Mouse (Mus musculus): ENCODE measurements around the gene Ugt2a1. TPM values are rescaled to one million over a fixed set of nuclear protein-coding genes. Genes with fewer than 3 reads are reported as not detected.
"Not testable (repeated sequence)": the region's sequence is repeated elsewhere in the genome, so short reads cannot be mapped to it uniquely, and the experiment has no call there.

Ugt2a1 gene
- polyA plus RNA-seq, 1 experiment from 2014 or later, result not detected

DNA sequence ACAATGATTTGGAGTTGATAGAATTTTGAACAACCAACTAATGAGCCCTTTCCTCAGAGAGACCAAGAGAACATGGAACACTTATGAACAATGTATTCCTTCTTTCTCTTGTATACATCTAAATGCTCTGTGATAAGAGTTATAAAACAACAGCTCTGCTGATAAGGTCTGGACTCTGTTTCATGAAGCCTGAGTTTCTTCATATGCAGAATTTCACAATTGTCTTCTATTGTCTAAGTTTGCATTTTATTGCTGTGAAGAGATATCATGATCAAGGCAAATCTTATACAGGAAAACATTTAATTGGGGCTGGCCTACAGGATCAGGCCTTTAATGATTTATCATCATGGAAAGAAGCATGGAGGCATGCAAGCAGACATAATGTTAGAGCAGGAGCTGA is 33.0 kb downstream of the Ugt2a1 start:
- no peaks in the 10 kb centered on the region for H3K36me3 ChIP-seq
- H3K9me3 ChIP-seq, result no peaks in the 10 kb centered on the region
- no peak for ATAC-seq (ENCODE audit: insufficient read depth, low FRiP score, low read depth)
- no peak overlapping the region for H3K4me3 ChIP-seq (replicated peaks)
- H3K4me1 ChIP-seq, result no peaks in the 10 kb centered on the region
- no peak overlapping the region for H3K9ac ChIP-seq
- no peak overlapping the region for H3K27ac ChIP-seq
- no peaks in the 10 kb centered on the region for H3K27me3 ChIP-seq (replicated peaks)
- H3K4me2 ChIP-seq, result no peak overlapping the region

DNA sequence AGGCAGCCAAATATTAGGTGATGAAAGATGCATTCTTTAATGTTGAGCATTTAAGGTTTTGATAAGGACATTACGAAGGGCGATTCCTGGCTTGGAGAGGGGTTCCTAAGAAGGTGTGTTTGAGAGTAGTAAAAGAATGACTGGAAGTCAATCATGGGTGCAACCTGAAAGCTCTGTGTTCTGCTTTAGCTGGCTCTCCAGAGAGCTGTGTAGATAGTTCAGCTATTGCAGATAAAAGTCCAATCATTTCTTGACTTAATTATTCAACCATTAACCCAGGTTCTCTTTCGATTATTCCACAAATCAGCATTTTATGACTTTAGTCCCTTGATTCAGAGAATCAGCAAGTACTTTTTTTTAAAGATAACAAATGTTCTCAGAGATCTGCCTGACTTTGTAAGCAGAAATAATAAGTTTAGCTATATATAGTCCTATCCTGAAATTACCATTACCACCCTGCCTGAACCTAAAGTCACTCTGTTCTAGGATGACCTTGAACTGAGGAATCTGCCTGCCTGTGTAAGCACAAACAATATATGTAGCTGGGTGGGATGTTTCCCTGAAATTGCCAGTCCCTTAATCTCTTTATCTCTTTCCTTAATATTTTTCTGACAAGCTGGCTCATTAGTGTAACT is 34.3 kb downstream of the Ugt2a1 start:
- ATAC-seq (ENCODE audit: insufficient read depth, low FRiP score, low read depth), result no peak
- WGBS, result 80% methylated on average over 3 of the region's 3 CpGs
- no peak overlapping the region for H3K27ac ChIP-seq
- no peaks in the 10 kb centered on the region for H3K4me1 ChIP-seq
- no peaks in the 10 kb centered on the region for H3K27me3 ChIP-seq (replicated peaks)
- H3K9me3 ChIP-seq, result no peaks in the 10 kb centered on the region
- no peak overlapping the region for H3K4me2 ChIP-seq
- no peak overlapping the region for H3K4me3 ChIP-seq (replicated peaks)
- H3K36me3 ChIP-seq, result no peaks in the 10 kb centered on the region
- H3K9ac ChIP-seq, result no peak overlapping the region

DNA sequence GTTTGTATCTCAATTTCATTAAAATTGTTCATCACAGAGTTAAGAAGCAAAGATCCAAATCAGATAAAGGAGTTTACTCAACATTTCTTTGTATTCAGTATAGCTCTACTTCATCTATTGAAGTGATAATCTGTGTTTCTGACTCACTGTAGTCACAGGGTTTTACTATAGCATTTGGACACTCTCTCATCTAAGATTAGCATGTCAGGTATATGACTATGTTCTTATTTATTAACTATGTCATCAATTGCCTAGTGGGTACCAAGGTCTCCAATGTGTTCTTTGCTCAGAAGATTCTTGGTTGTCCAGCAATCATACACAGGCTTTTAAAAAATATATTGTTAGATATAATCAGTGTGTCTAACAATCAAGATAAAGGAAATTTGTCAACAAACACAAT is 35.2 kb downstream of the Ugt2a1 start:
- Histone ChIP-seq H3K9me3 (no peaks in the 10 kb centered on the region), H3K36me3 (no peaks in the 10 kb centered on the region), H3K27me3 (replicated peaks) (no peaks in the 10 kb centered on the region), H3K9ac (no peak overlapping the region), H3K4me2 (no peak overlapping the region), H3K4me3 (replicated peaks) (no peak overlapping the region), H3K27ac (no peak overlapping the region), H3K4me1 (no peaks in the 10 kb centered on the region)
- ATAC-seq (ENCODE audit: insufficient read depth, low FRiP score, low read depth), result no peak

DNA sequence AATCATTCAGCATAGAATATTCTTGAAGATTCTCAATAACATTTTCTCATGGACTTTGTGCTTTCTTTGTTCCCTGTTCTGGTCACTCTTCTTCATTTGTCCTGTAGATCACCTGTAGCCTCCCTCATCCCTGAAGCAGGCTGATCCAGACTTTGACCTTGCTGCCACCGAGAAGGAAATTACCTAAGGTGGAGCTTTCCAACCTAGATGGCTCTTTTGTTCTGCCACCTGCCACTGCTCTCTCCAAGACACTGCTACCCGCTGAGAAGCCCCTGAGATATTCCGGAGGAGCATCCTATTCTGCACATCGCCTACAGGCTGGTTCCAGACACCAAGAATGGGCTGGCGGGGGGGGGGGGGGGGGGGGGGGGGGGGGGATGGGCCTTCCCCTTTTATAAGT is 38.2 kb downstream of the Ugt2a1 start:
- WGBS, result 88% methylated on average over 4 of the region's 5 CpGs

DNA sequence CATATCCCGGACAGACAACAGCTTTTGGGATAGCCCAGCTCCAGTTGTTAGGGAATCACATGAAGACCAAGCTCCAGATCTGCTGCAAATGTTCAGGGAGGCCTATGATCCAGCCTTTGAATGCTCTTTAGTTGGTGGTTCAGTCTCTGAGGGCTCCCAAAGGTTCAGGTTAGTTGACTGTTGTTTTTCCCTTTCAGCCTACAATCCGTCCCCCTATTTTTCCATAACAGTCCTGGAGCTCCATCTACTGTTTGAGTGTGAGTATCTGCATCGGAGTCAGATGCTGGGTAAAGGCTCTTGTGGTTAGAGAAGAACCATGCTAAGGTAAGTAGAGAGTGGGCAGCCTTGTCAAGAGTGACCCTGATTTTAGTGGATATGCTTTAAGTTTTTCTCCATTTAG is 54.4 kb downstream of the Ugt2a1 start:
- Histone ChIP-seq H3K9me3 (no peaks in the 10 kb centered on the region), H3K4me3 (replicated peaks) (no peak overlapping the region), H3K27me3 (replicated peaks) (no peaks in the 10 kb centered on the region), H3K9ac (no peak overlapping the region), H3K4me2 (no peak overlapping the region), H3K4me1 (no peaks in the 10 kb centered on the region), H3K27ac (no peak overlapping the region), H3K36me3 (no peaks in the 10 kb centered on the region)
- 36% methylated on average over 3 of the region's 3 CpGs for WGBS
- ATAC-seq (ENCODE audit: insufficient read depth, low FRiP score, low read depth), result peak; percentile 43; the same call in 1 of the 2 replicates

More for the DNA sequence above, 38.2 kb downstream of the Ugt2a1 start:
- ATAC-seq (ENCODE audit: insufficient read depth, low FRiP score, low read depth); H3K9ac ChIP-seq; H3K27me3 ChIP-seq (replicated peaks); H3K4me1 ChIP-seq; H3K36me3 ChIP-seq; H3K9me3 ChIP-seq; H3K4me3 ChIP-seq (replicated peaks); H3K27ac ChIP-seq; H3K4me2 ChIP-seq: not testable (repeated sequence)

DNA sequence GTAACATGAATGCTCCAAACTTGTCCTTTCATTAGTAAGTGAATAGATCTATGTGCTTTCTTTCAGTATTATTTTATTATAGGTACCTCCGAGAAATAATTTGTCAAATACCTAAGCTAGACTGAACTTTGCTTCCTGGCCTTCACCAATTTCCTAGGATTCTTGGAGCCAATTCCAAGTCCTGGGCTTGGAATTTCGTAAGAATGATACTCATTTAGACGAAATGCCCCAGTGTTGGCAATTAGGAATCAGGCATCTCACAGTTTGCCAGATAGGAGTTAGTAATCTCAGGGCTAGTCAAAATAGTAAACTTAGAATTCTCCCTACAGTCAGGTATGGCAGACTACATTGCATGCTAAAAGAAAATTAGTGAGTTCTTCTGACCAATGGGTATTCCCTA is 65.0 kb downstream of the Ugt2a1 start:
- Histone ChIP-seq H3K9me3 (no peaks in the 10 kb centered on the region), H3K27me3 (replicated peaks) (no peaks in the 10 kb centered on the region), H3K4me2 (no peak overlapping the region), H3K36me3 (no peaks in the 10 kb centered on the region), H3K4me1 (no peaks in the 10 kb centered on the region), H3K9ac (no peak overlapping the region), H3K4me3 (replicated peaks) (no peak overlapping the region), H3K27ac (no peak overlapping the region)
- 80% methylated on average over 3 of the region's 3 CpGs for WGBS
- ATAC-seq (ENCODE audit: insufficient read depth, low FRiP score, low read depth), result no peak

DNA sequence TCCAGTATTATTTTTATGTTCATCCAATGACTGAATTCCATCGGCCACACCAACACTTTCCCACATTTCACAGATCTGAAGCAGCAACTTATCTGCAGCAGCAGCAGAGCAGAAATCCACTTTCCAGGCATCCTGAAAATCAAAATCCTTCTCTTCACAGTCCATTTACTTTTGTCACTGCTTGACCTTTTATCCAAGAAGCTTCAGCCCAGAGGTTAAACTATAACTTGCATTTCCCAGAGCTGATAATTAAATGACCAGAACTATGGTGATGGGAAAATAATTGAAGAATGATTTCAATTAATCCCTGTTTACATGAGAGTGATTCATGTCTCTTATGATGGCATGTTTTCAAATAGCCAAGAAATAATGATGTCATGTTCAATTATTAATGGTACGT is 66.6 kb downstream of the Ugt2a1 start, which contains the start of gene Ugt2b38:
Ugt2b38 (minus strand) TSS at position 163 of the 400 bp plus-strand sequence.
- H3K27ac ChIP-seq; H3K36me3 ChIP-seq; ATAC-seq (ENCODE audit: insufficient read depth, low FRiP score, low read depth); H3K9me3 ChIP-seq; H3K9ac ChIP-seq; H3K27me3 ChIP-seq (replicated peaks); H3K4me1 ChIP-seq; H3K4me2 ChIP-seq; H3K4me3 ChIP-seq (replicated peaks): not testable (repeated sequence)
- 91% methylated on average over 1 of the region's 2 CpGs for WGBS

Other genes with a start within 250 kb of the Ugt2a1 start
- not detected in 2 replicates for gene Ugt2b37, start 236.1 kb downstream of the Ugt2a1 start, polyA plus RNA-seq (2015; fragmentation: Nextera tagmentation; extraction: Ambion mirVana)
- gene Ugt2a3, start 153.7 kb downstream of the Ugt2a1 start, polyA plus RNA-seq (2015; fragmentation: Nextera tagmentation; extraction: Ambion mirVana), result 0.37 and 0.77 TPM in 2 replicates
- not detected in 2 replicates for gene Ugt2b38, start 66.7 kb downstream of the Ugt2a1 start, polyA plus RNA-seq (2015; fragmentation: Nextera tagmentation; extraction: Ambion mirVana)
- gene Ugt2a2, start 8.6 kb downstream of the Ugt2a1 start, polyA plus RNA-seq (2015; fragmentation: Nextera tagmentation; extraction: Ambion mirVana), result not detected in 2 replicates
- not detected in 2 replicates for gene Gm43638, start 4.1 kb downstream of the Ugt2a1 start, polyA plus RNA-seq (2015; fragmentation: Nextera tagmentation; extraction: Ambion mirVana)
- gene Sult1b1, start 47.3 kb upstream of the Ugt2a1 start, polyA plus RNA-seq (2015; fragmentation: Nextera tagmentation; extraction: Ambion mirVana), result 17.8 and 19.0 TPM in 2 replicates
- gene Sult1d1, start 78.2 kb upstream of the Ugt2a1 start, polyA plus RNA-seq (2015; fragmentation: Nextera tagmentation; extraction: Ambion mirVana), result 30.7 and 39.2 TPM in 2 replicates
- 0.14 TPM in 1 of 2 replicates, not detected in the other for gene Sult1e1, start 100.7 kb upstream of the Ugt2a1 start, polyA plus RNA-seq (2015; fragmentation: Nextera tagmentation; extraction: Ambion mirVana)
- gene Csn1s1, start 175.3 kb upstream of the Ugt2a1 start, polyA plus RNA-seq (2015; fragmentation: Nextera tagmentation; extraction: Ambion mirVana), result not detected in 2 replicates
- not detected in 2 replicates for gene Csn2, start 208.8 kb upstream of the Ugt2a1 start, polyA plus RNA-seq (2015; fragmentation: Nextera tagmentation; extraction: Ambion mirVana)